Mouse (Mus musculus) CH12.LX (cell line): ENCODE measurements around the gene Ist1. TPM values are rescaled to one million over a fixed set of nuclear protein-coding genes. Genes with fewer than 3 reads are reported as not detected.

Experiments
- DNase-seq: peaks from one replicate; pipeline ENCODE4 v3.0.0-alpha.2; 2013; ENCODE audit errors: extremely low read depth
- H3K27ac ChIP-seq: 2 replicates; pipeline ENCODE4 v1.5.1; 2012; ENCODE audit warnings: low read depth, mild to moderate bottlenecking, control low read depth, moderate library complexity; ENCODE audit not compliant: insufficient read depth
- H3K27me3 ChIP-seq: replicated peaks from 2 replicates; pipeline ENCODE3; 2012; ENCODE audit warnings: inconsistent platforms
- H3K36me3 ChIP-seq, 2 experiments: replicated peaks in 1 of 2; 2 replicates each; pipeline versions ENCODE3 to v1.6.1; 2012; ENCODE audit warnings: inconsistent platforms in 1 of 2, low read length in 1 of 2, mild to moderate bottlenecking in 1 of 2, mixed read lengths in 1 of 2, moderate library complexity in 1 of 2; ENCODE audit not compliant: control insufficient read depth in 1 of 2, insufficient read depth in 1 of 2
- H3K4me1 ChIP-seq, 2 experiments: 2 replicates each; pipeline ENCODE4 v1.6.1; 2012; ENCODE audit warnings: inconsistent platforms in 1 of 2, moderate library complexity in 1 of 2; ENCODE audit not compliant: insufficient read depth in 2 of 2, control insufficient read depth in 1 of 2
- H3K4me2 ChIP-seq: 2 replicates; pipeline ENCODE4 v1.6.1; 2012; ENCODE audit warnings: low read depth, mild to moderate bottlenecking, control low read depth; ENCODE audit not compliant: poor library complexity, insufficient read depth, severe bottlenecking
- H3K4me3 ChIP-seq, 3 experiments: fragments of 150-350 bp in 1 of 3; sonication (generic) in 1 of 3; replicated peaks in 1 of 3; 2 replicates each; pipeline versions ENCODE3 to v1.5.1; 2011 to 2012; ENCODE audit warnings: low read depth in 2 of 3, low read length in 2 of 3, mild to moderate bottlenecking in 2 of 3, moderate library complexity in 2 of 3, control low read depth in 1 of 3, improper control_type of control experiment in 1 of 3, inconsistent platforms in 1 of 3, mixed read lengths in 1 of 3; ENCODE audit not compliant: poor library complexity in 1 of 3
- H3K79me2 ChIP-seq: replicated peaks from 2 replicates; pipeline ENCODE4 v1.6.1; 2012; ENCODE audit warnings: mild to moderate bottlenecking, moderate library complexity; ENCODE audit not compliant: control insufficient read depth, poor library complexity, insufficient read depth, severe bottlenecking; ENCODE audit errors: extremely low read depth
- H3K9ac ChIP-seq: 2 replicates; pipeline ENCODE4 v1.6.1; 2012; ENCODE audit warnings: low read depth, mild to moderate bottlenecking, control low read depth, moderate library complexity; ENCODE audit not compliant: insufficient read depth
- H3K9me3 ChIP-seq: replicated peaks from 2 replicates; pipeline ENCODE3; 2012; ENCODE audit warnings: low read length, inconsistent platforms, mixed read lengths
- CHD1 ChIP-seq: IDR thresholded peaks from 2 replicates; pipeline ENCODE4 v1.6.1; 2012; ENCODE audit warnings: low read depth, low read length, improper control_type of control experiment, inconsistent platforms
- CTCF ChIP-seq, 2 experiments: IDR thresholded peaks in 1 of 2; conservative IDR thresholded peaks in 1 of 2; 2 replicates each; pipeline ENCODE4 v1.5.1; 2011 to 2012; ENCODE audit warnings: low read depth in 2 of 2, low read length in 2 of 2, improper control_type of control experiment in 1 of 2, inconsistent platforms in 1 of 2, mild to moderate bottlenecking in 1 of 2, moderate library complexity in 1 of 2
- EP300 ChIP-seq: IDR thresholded peaks from 2 replicates; pipeline ENCODE4 v1.6.1; 2011; ENCODE audit warnings: low read length, improper control_type of control experiment
- ETS1 ChIP-seq: conservative IDR thresholded peaks from 2 replicates; pipeline ENCODE4 v1.6.1; 2012; ENCODE audit warnings: low read depth, mild to moderate bottlenecking, inconsistent platforms, low read length, improper control_type of control experiment, moderate library complexity
- GABPA ChIP-seq: IDR thresholded peaks from 2 replicates; pipeline ENCODE4 v1.6.1; 2012; ENCODE audit warnings: low read depth, low read length, improper control_type of control experiment, inconsistent platforms; ENCODE audit not compliant: insufficient replicate concordance
- IRF4 ChIP-seq: IDR thresholded peaks from 2 replicates; pipeline ENCODE4 v1.6.1; 2014; ENCODE audit warnings: low read depth, mild to moderate bottlenecking, inconsistent platforms, low read length, improper control_type of control experiment
- JUN ChIP-seq: IDR thresholded peaks from 2 replicates; pipeline ENCODE4 v1.6.1; 2011; ENCODE audit warnings: low read depth, mild to moderate bottlenecking, low read length, improper control_type of control experiment, moderate library complexity; ENCODE audit not compliant: insufficient read depth
- JUND ChIP-seq: conservative IDR thresholded peaks from 2 replicates; pipeline ENCODE4 v1.6.1; 2011; ENCODE audit warnings: low read depth, low read length, improper control_type of control experiment
- KAT2A ChIP-seq: IDR thresholded peaks from 2 replicates; pipeline ENCODE4 v1.6.1; 2012; ENCODE audit warnings: low read length, improper control_type of control experiment, inconsistent platforms; ENCODE audit not compliant: insufficient replicate concordance
- MAX ChIP-seq: IDR thresholded peaks from 2 replicates; pipeline ENCODE4 v1.6.1; 2011; ENCODE audit warnings: low read length, improper control_type of control experiment
- MAZ ChIP-seq: IDR thresholded peaks from 2 replicates; pipeline ENCODE4 v1.6.1; 2012; ENCODE audit warnings: low read depth, mild to moderate bottlenecking, inconsistent platforms, low read length, improper control_type of control experiment, moderate library complexity
- MEF2A ChIP-seq: IDR thresholded peaks from 2 replicates; pipeline ENCODE4 v1.6.1; 2014; ENCODE audit warnings: low read depth, mild to moderate bottlenecking, inconsistent platforms, low read length, improper control_type of control experiment, borderline replicate concordance
- MXI1 ChIP-seq: IDR thresholded peaks from 2 replicates; pipeline ENCODE4 v1.6.1; 2011; ENCODE audit warnings: mild to moderate bottlenecking, low read depth, low read length, improper control_type of control experiment
- NELFE ChIP-seq: IDR thresholded peaks from 2 replicates; pipeline ENCODE4 v1.6.1; 2011; ENCODE audit warnings: low read depth, low read length, improper control_type of control experiment
- NRF1 ChIP-seq: IDR thresholded peaks from 2 replicates; pipeline ENCODE4 v1.6.1; 2014; ENCODE audit warnings: low read depth, mild to moderate bottlenecking, inconsistent platforms, low read length, improper control_type of control experiment, moderate library complexity
- PAX5 ChIP-seq: IDR thresholded peaks from 2 replicates; pipeline ENCODE4 v1.6.1; 2012; ENCODE audit warnings: low read length, inconsistent platforms, mixed read lengths
- POLR2A ChIP-seq: IDR thresholded peaks from 2 replicates; pipeline ENCODE4 v1.6.1; 2011; ENCODE audit warnings: low read depth, mild to moderate bottlenecking, improper control_type of control experiment, low read length
- TCF12 ChIP-seq: IDR thresholded peaks from 2 replicates; pipeline ENCODE4 v1.6.1; 2014; ENCODE audit warnings: low read depth, mild to moderate bottlenecking, inconsistent platforms, low read length, improper control_type of control experiment
- USF1 ChIP-seq: IDR thresholded peaks from 2 replicates; pipeline ENCODE4 v1.6.1; 2014; ENCODE audit warnings: low read depth, mild to moderate bottlenecking, inconsistent platforms, low read length, improper control_type of control experiment
- USF2 ChIP-seq: conservative IDR thresholded peaks from 2 replicates; pipeline ENCODE4 v1.6.1; 2011; ENCODE audit warnings: low read depth, low read length, improper control_type of control experiment
- ZKSCAN1 ChIP-seq: IDR thresholded peaks from 2 replicates; pipeline ENCODE4 v1.6.1; 2012; ENCODE audit warnings: low read depth, inconsistent platforms, low read length, improper control_type of control experiment, borderline replicate concordance
- ZMIZ1 ChIP-seq: IDR thresholded peaks from 2 replicates; pipeline ENCODE4 v1.6.1; 2012; ENCODE audit warnings: low read depth, mild to moderate bottlenecking, inconsistent platforms, low read length, improper control_type of control experiment
- dilution Hi-C: fragments of 300-500 bp; cut with MboI; formaldehyde crosslinking; loops from 2 replicates; pipeline ENCODE4 v1.14.3; 2020; ENCODE audit warnings: low sequenced_read_pairs; ENCODE audit not compliant: extremely low pct_unique_long_range_greater_than_20kb, extremely low pct_ligation_motif_present
- in situ Hi-C: fragments of 300-500 bp; cut with MboI; formaldehyde crosslinking; loops from 3 replicates; pipeline ENCODE4 v1.14.3; 2019; ENCODE audit warnings: low sequenced_read_pairs, low pct_ligation_motif_present, low pct_unique_long_range_greater_than_20kb, mixed read lengths
- polyA plus RNA-seq: library from polyadenylated mRNA; unstranded; fragments of >175 nt; gene quantifications from 2 replicates; pipeline ENCODE4 v1.2.1, GENCODE M21; 2012; ENCODE audit warnings: low read depth; ENCODE audit not compliant: insufficient read length
- total RNA-seq, 2 experiments: library from RNA; depleted of rRNA; stranded (reverse); fragments of 300-350 nt in 1 of 2; fragments of >200 nt in 1 of 2; gene quantifications; 2 replicates each; pipeline ENCODE4 v1.2.3; 2012 to 2014

The Ist1 gene
- total and polyA plus RNA-seq, 3 experiments = 38.2 to 57.2 (median 53.1) TPM

GRCm38 (mm10) chr8:109734018-109734417 is 41.0 kb upstream of the Ist1 start:
- TF ChIP-seq MXI1 (no peak), MEF2A (peak; percentile 31; the same call in 1 of the 2 replicates)
- Histone ChIP-seq H3K79me2 (peaks cover 24% of the 10 kb centered on the region), H3K9ac (no peak overlapping the region), H3K9me3 (no peaks in the 10 kb centered on the region), H3K4me1 (peaks cover 2 to 49% of the 10 kb centered on the region in 2 experiments; a peak in 3 of 4 replicates), H3K27me3 (no peaks in the 10 kb centered on the region), H3K4me3 (no peak overlapping the region), H3K27ac (no peak overlapping the region), H3K4me2 (no peak overlapping the region), H3K36me3 (peaks cover 40 to 62% of the 10 kb centered on the region in 2 experiments)
- in situ Hi-C loops (no loop called here), dilution Hi-C loops (no loop called here)
- no peak for DNase-seq

GRCm38 (mm10) chr8:109731012-109731411 is 38.0 kb upstream of the Ist1 start:
- H3K4me3 ChIP-seq = no peak overlapping the region
- in situ Hi-C loops = no loop called here
- H3K9me3 ChIP-seq = no peaks in the 10 kb centered on the region
- TF ChIP-seq MAZ (no peak), NRF1 (no peak), GABPA (no peak), EP300 (no peak), NELFE (no peak), USF2 (no peak), CHD1 (no peak), TCF12 (no peak), ETS1 (no peak), JUN (no peak), USF1 (no peak), IRF4 (no peak), KAT2A (no peak), CTCF (conservative IDR thresholded peaks at IDR 0.05 in 1 of 2, IDR thresholded peaks at IDR 0.05 in 1 of 2; ENCODE audit: low read depth in 2 of 2, low read length in 2 of 2) (no peak), MAX (no peak), JUND (no peak), PAX5 (no peak), ZMIZ1 (no peak), POLR2A (no peak), ZKSCAN1 (no peak)
- H3K36me3 ChIP-seq = peaks cover 41 to 90% of the 10 kb centered on the region in 2 experiments
- no peak overlapping the region for H3K9ac ChIP-seq
- no peak overlapping the region for H3K4me2 ChIP-seq
- no peaks in the 10 kb centered on the region for H3K27me3 ChIP-seq
- peaks cover 2 to 45% of the 10 kb centered on the region in 2 experiments; a peak in 3 of 4 replicates for H3K4me1 ChIP-seq
- no peak overlapping the region for H3K27ac ChIP-seq
- peaks cover 10% of the 10 kb centered on the region for H3K79me2 ChIP-seq
- no peak for DNase-seq
- dilution Hi-C loops = no loop called here
